Mouse (Mus musculus) naive thymus-derived CD4-positive, alpha-beta T cell, adult 2 months (primary cell): ENCODE data around the gene Hic2.

ENCODE experiments used
- DNase-seq: peaks from one replicate; pipeline ENCODE4 v3.0.0-alpha.2; 2011; ENCODE audit warnings: low read depth

The Hic2 gene

GRCm38 (mm10) chr16:17276164-17277151 lies 43.1 kb downstream of the Hic2 start:
- peak; percentile 95 for DNase-seq

- DNase-seq, result peak; percentile 83
Measured at GRCm38 (mm10) chr16:17277342-17278211, 44.2 kb downstream of the Hic2 start.

GRCm38 (mm10) chr16:17280471-17280870 lies 47.1 kb downstream of the Hic2 start:
- no peak for DNase-seq

GRCm38 (mm10) chr16:17283151-17283550 lies 49.8 kb downstream of the Hic2 start:
- DNase-seq, result no peak

GRCm38 (mm10) chr16:17287103-17287502 lies 53.7 kb downstream of the Hic2 start:
- no peak for DNase-seq

- no peak for DNase-seq
Measured at GRCm38 (mm10) chr16:17291016-17291415, 57.6 kb downstream of the Hic2 start.

GRCm38 (mm10) chr16:17292751-17293150 lies 59.4 kb downstream of the Hic2 start:
- DNase-seq, result peak; percentile 86

GRCm38 (mm10) chr16:17300818-17301217 lies 67.4 kb downstream of the Hic2 start:
- no peak for DNase-seq

- no peak for DNase-seq
Measured at GRCm38 (mm10) chr16:17303521-17304245, 70.3 kb downstream of the Hic2 start.

GRCm38 (mm10) chr16:17307461-17307860 lies 74.1 kb downstream of the Hic2 start:
- DNase-seq, result no peak

GRCm38 (mm10) chr16:17309036-17309435 lies 75.7 kb downstream of the Hic2 start:
- no peak for DNase-seq

- DNase-seq, result no peak
Measured at GRCm38 (mm10) chr16:17312531-17312930, 79.2 kb downstream of the Hic2 start.
